Mouse (Mus musculus) hindbrain, embryonic 12.5 days (tissue): ENCODE measurements around the gene Cstad. TPM values are rescaled to one million over a fixed set of nuclear protein-coding genes. Genes with fewer than 3 reads are reported as not detected.

Experiments used
- ATAC-seq: fragments of 200-750 bp; cut with Nextera tagmentation; 2 replicates; pipeline ENCODE4 v1.8.0; 2017; ENCODE audit warnings: moderate TSS enrichment; ENCODE audit not compliant: low FRiP score
- H3K27ac ChIP-seq: fragments of 300-500 bp; sonication (generic); 2 replicates; pipeline ENCODE4 v1.5.1; 2016; ENCODE audit warnings: mild to moderate bottlenecking
- H3K27me3 ChIP-seq: fragments of 300-500 bp; sonication (generic); 2 replicates; pipeline ENCODE4 v1.6.1; 2016; ENCODE audit warnings: mild to moderate bottlenecking
- H3K36me3 ChIP-seq: fragments of 300-500 bp; sonication (generic); 2 replicates; pipeline ENCODE4 v1.6.1; 2016; ENCODE audit warnings: mild to moderate bottlenecking
- H3K4me1 ChIP-seq: fragments of 300-500 bp; sonication (generic); 2 replicates; pipeline ENCODE4 v1.6.1; 2016
- H3K4me2 ChIP-seq: fragments of 300-500 bp; sonication (generic); replicated peaks from 2 replicates; pipeline ENCODE4 v1.6.1; 2016; ENCODE audit warnings: mild to moderate bottlenecking
- H3K4me3 ChIP-seq: fragments of 300-500 bp; sonication (generic); 2 replicates; pipeline ENCODE4 v1.5.1; 2016; ENCODE audit warnings: mild to moderate bottlenecking
- H3K9ac ChIP-seq: fragments of 300-500 bp; sonication (generic); 2 replicates; pipeline ENCODE4 v1.6.1; 2016; ENCODE audit warnings: mild to moderate bottlenecking, moderate library complexity
- H3K9me3 ChIP-seq: fragments of 300-500 bp; sonication (generic); replicated peaks from 2 replicates; pipeline ENCODE4 v1.6.1; 2016; ENCODE audit warnings: mild to moderate bottlenecking
- WGBS: fragments of 180-500 bp; shearing (Covaris S2); methylation state at CpG from one replicate; pipeline ENCODE4 v1.1.7; 2016; 5-methylcytosine and 5-hydroxymethylcytosine counted together
- polyA plus RNA-seq: library from polyadenylated mRNA; unstranded; fragments of >200 nt; fragmentation: Nextera tagmentation; extraction: Ambion mirVana; gene quantifications from 2 replicates; pipeline ENCODE4 v1.2.1, GENCODE M21; 2016

Gene Cstad
- polyA plus RNA-seq, 1 experiment from 2014 or later: 0.45 TPM

DNA sequence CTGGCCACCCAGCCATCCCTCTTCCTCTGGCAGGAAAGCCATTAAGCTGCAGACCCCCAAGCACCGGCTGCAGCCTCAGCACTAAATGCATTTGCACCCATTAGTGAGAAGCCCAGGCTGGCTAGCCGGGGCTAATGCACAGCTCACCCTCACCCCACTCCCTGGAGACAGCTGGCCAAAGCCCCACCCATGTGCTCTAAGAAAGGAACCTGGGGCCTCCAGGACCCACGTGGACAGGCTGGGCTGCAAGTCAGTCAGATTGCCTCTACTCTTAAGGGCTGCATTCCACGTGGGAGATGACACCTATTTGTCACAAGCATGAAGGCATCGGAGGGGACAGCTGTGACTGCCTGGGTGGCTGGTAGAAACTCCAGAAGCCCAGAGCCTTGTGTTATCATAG, 48.0 kb downstream of the Cstad start:
- H3K27me3 ChIP-seq: no peaks in the 10 kb centered on the region
- H3K9ac ChIP-seq: 0 out of 2 replicates have a peak overlapping the region, but pooled peaks have one; percentile 18
- peak overlapping the region; percentile 66 for H3K27ac ChIP-seq
- ATAC-seq: no peak
- no peak overlapping the region for H3K4me2 ChIP-seq
- WGBS: 29% methylated on average over 5 of the region's 5 CpGs
- H3K4me3 ChIP-seq: no peak overlapping the region
- no peaks in the 10 kb centered on the region for H3K9me3 ChIP-seq
- H3K36me3 ChIP-seq: no peaks in the 10 kb centered on the region
- peaks cover 67% of the 10 kb centered on the region for H3K4me1 ChIP-seq

DNA sequence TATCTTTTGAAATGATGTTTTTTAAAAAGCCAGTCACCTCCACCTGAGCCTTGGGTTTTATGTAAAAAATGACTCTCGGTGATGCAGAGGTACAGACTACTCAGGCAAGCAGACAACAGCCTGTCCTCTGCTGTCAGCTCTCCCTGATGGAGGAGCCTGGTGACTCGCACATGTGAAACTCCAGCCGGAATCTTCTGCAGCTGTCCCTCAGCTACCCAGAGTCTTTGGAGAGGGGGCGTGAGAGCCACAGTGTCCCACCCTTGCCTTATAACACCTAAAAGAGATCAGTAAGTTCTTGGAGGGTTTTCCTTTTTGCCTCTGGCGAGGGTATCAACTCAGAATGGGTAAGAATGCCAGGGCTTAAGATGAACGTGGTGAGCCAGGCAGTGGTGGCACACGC, 48.6 kb downstream of the Cstad start:
- Histone ChIP-seq H3K27me3 (no peaks in the 10 kb centered on the region), H3K4me1 (peaks cover 68% of the 10 kb centered on the region), H3K9ac (0 out of 2 replicates have a peak overlapping the region, but pooled peaks have one; percentile 1), H3K27ac (peak overlapping the region; percentile 66), H3K36me3 (no peaks in the 10 kb centered on the region), H3K4me2 (no peak overlapping the region), H3K9me3 (no peaks in the 10 kb centered on the region), H3K4me3 (no peak overlapping the region)
- WGBS: 89% methylated on average over 7 of the region's 7 CpGs
- no peak for ATAC-seq

DNA sequence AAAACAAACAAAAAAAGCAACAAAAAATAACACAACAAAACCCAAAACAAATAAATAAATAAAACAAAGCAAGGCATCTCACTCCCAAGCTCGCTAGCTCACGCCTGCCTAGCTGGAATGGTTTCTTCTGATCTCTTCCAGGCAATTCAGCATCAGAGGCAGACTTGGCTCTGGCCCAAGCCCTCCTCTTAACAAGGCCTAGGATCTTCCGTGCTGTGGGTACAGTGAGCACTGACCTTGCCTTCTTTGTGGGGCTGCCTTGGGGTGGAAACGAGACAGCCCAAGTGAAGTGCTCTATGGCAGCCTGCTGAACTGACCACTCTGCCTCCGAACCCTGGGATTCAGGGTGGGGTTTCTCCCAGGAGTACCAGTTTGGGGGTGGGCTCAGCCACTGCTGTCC, 52.0 kb downstream of the Cstad start:
- Histone ChIP-seq H3K36me3 (no peaks in the 10 kb centered on the region), H3K9ac (peak overlapping the region; percentile 53; the same call in 1 of the 2 replicates), H3K4me2 (peak overlapping the region; percentile 38), H3K4me1 (peaks cover 67% of the 10 kb centered on the region), H3K4me3 (peak overlapping the region; percentile 0; the same call in 1 of the 2 replicates), H3K9me3 (no peaks in the 10 kb centered on the region), H3K27me3 (no peaks in the 10 kb centered on the region), H3K27ac (peak overlapping the region; percentile 99)
- ATAC-seq: peak; percentile 67
- WGBS: 19% methylated on average over 5 of the region's 5 CpGs

DNA sequence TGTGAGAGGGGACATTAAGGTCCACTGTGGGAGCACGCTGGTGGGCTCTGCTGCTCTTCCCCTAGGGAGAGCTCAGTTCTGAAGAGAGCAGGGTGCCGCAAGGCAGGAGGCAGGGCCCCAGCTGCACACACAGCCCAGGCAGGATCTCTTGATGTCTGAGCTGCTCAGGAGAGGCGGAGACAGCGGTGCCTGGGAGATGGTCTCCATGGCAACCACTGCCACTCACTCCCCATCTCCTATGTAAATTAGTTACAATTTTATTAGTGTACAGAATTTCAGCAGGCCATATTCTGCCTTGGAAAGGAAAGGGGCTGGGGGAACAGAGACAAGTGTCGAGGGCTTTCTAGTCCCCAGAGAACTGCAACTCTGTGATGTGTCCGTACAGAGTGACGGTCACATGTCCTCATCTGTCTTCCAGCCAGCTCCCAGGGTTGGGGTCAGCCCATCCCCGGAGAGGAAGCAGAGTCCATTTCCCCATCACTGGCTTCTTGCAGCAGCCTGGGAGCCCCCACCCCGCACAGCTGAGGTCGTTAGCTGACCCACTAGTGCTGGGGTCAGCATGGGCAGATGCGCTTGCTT, 52.6 kb downstream of the Cstad start:
- H3K36me3 ChIP-seq: no peaks in the 10 kb centered on the region
- peak overlapping the region; percentile 53; the same call in 1 of the 2 replicates for H3K9ac ChIP-seq
- peak overlapping the region; percentile 38 for H3K4me2 ChIP-seq
- no peaks in the 10 kb centered on the region for H3K27me3 ChIP-seq
- peak; percentile 94 for ATAC-seq
- 4% methylated on average over 11 of the region's 11 CpGs for WGBS
- peak overlapping the region; percentile 99 for H3K27ac ChIP-seq
- peaks cover 68% of the 10 kb centered on the region for H3K4me1 ChIP-seq
- H3K9me3 ChIP-seq: no peaks in the 10 kb centered on the region
- H3K4me3 ChIP-seq: peak overlapping the region; percentile 0; the same call in 1 of the 2 replicates

DNA sequence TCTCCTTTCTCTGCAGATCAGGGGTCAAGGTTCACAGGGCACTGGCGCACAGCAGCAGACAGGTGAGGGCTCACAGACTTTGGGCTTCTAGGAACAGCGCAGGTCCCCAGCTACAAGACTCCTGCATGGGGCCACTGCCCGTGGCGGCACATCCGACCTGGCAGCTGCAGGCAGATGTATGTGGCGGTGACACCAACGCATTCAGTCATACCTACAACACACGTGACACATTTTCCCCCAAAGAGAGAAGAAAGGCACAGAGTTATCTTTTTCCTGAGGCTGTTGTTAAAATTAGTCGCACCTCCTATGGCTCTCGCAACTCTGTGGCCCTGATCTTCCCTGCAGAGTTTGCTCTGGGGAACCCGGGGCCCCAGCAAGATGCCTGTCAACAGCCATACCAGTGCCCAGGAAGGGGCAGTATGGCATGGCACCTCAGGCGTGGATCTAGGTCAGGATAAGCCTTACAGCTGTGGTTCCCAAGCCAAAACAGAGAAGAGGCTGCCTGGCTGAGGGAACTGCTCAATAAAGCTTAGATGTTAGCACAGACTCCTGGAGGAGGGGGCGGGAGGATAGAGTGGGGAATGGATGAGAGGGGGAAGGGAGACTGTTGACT, 53.1 kb downstream of the Cstad start:
- Histone ChIP-seq H3K4me2 (peak overlapping the region; percentile 38), H3K9me3 (no peaks in the 10 kb centered on the region), H3K4me1 (peaks cover 68% of the 10 kb centered on the region), H3K27ac (peak overlapping the region; percentile 99), H3K27me3 (no peaks in the 10 kb centered on the region), H3K4me3 (no peak overlapping the region), H3K36me3 (no peaks in the 10 kb centered on the region), H3K9ac (peak overlapping the region; percentile 49)
- 21% methylated on average over 13 of the region's 13 CpGs for WGBS
- ATAC-seq: no peak; the same call in 1 of the 2 replicates

DNA sequence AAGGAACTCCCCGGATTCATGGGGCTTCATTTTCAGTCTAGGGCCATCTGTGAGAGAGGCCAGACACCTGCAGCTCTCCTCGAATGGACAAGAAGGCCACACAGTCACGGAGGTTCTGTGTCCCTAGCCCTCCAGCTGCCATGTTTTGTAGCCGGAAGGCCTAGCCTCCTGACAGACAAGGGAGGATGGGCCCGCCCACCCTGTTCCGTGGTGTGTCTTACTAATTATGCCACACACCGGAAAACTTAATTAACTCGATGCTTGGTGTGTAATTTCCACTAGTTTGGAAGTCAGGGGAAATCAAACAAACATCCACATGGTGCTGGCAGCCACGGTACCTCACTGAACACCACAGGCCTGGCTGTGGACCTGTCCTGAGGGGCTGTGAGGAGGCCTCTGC, 55.4 kb downstream of the Cstad start:
- 0 out of 2 replicates have a peak overlapping the region, but pooled peaks have one; percentile 6 for H3K9ac ChIP-seq
- H3K4me3 ChIP-seq: no peak overlapping the region
- no peaks in the 10 kb centered on the region for H3K27me3 ChIP-seq
- peaks cover 81% of the 10 kb centered on the region for H3K4me1 ChIP-seq
- H3K36me3 ChIP-seq: no peaks in the 10 kb centered on the region
- peak overlapping the region; percentile 93 for H3K27ac ChIP-seq
- no peaks in the 10 kb centered on the region for H3K9me3 ChIP-seq
- no peak overlapping the region for H3K4me2 ChIP-seq
- WGBS: 45% methylated on average over 9 of the region's 9 CpGs
- no peak for ATAC-seq

DNA sequence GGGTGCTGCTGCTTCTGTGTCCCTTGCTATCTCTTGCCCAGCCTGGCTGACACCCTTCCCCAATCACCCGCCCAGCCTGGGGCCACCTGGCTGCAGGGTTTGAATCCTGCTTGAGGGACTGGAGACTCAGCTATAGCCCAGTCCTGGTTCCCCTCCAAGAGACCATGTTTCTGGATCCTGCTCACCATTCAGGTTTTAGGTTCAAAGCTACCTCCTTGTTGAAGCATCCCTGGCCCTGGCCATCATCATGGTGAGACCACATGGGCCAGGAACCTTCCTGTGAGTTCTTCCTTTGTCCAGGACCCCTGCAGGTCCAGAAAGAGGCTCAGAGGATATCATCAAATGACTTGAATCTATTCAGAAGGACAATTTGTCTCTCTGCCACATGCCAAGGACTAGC, 57.0 kb downstream of the Cstad start:
- H3K36me3 ChIP-seq: no peaks in the 10 kb centered on the region
- H3K4me1 ChIP-seq: peaks cover 77% of the 10 kb centered on the region
- peak overlapping the region; percentile 15; the same call in 1 of the 2 replicates for H3K4me2 ChIP-seq
- no peaks in the 10 kb centered on the region for H3K27me3 ChIP-seq
- ATAC-seq: no peak
- peak overlapping the region; percentile 93 for H3K27ac ChIP-seq
- peak overlapping the region; percentile 23; the same call in 1 of the 2 replicates for H3K9ac ChIP-seq
- WGBS: 89% methylated on average over 1 of the region's 1 CpGs
- no peaks in the 10 kb centered on the region for H3K9me3 ChIP-seq
- no peak overlapping the region for H3K4me3 ChIP-seq

DNA sequence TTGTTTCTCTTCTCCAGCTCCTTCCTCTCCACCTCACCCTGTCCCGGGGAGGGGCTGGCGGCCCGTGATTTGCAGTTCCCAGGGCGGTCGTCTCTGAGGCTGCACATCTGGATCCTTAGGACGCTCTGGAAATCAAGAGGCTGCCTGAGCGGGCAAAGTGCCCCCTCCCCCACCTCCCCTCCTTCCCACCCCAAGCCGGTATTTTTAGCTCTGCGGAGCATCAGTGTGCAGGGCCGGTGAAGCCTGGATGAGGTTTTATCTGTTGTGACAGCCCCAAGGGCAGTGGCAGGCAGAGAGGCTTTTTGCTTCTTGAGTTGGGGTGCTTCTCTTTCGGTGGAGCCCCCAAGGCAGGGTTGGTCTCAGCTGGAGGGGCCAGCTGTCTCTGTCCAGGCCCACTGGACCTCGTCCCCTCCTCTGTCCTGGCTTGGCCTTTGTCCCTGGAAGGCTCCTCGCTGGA, 57.8 kb downstream of the Cstad start:
- Histone ChIP-seq H3K4me1 (peaks cover 77% of the 10 kb centered on the region), H3K9me3 (no peaks in the 10 kb centered on the region), H3K4me2 (peak overlapping the region; percentile 15), H3K27me3 (no peaks in the 10 kb centered on the region), H3K27ac (peak overlapping the region; percentile 93), H3K9ac (peak overlapping the region; percentile 23), H3K36me3 (no peaks in the 10 kb centered on the region), H3K4me3 (no peak overlapping the region)
- 4% methylated on average over 13 of the region's 13 CpGs for WGBS
- peak; percentile 33 for ATAC-seq

DNA sequence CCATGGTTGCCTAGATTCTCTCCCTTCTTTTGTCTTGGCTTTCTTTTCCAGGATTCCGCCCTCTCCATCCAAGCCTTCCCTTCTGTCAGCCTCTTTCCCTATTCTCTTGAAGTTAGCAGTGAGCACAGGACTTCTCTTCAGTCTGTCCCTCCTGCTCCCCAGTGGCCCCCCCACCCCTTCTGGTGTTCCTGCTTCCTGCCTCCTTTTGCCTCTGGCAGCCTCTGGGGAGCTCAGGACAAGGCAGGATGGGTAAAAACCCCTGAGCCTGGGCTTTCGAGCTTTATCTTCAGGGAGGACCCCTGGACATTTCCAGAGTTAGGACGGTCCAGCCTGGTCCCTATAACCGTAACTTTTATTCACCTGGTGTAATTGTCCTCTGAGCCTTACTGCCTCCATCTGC, 58.2 kb downstream of the Cstad start:
- Histone ChIP-seq H3K9ac (peak overlapping the region; percentile 23), H3K36me3 (no peaks in the 10 kb centered on the region), H3K27ac (peak overlapping the region; percentile 93), H3K4me1 (peaks cover 77% of the 10 kb centered on the region), H3K4me3 (no peak overlapping the region), H3K4me2 (peak overlapping the region; percentile 15; the same call in 1 of the 2 replicates), H3K27me3 (no peaks in the 10 kb centered on the region), H3K9me3 (no peaks in the 10 kb centered on the region)
- WGBS: 56% methylated on average over 4 of the region's 4 CpGs
- no peak for ATAC-seq

DNA sequence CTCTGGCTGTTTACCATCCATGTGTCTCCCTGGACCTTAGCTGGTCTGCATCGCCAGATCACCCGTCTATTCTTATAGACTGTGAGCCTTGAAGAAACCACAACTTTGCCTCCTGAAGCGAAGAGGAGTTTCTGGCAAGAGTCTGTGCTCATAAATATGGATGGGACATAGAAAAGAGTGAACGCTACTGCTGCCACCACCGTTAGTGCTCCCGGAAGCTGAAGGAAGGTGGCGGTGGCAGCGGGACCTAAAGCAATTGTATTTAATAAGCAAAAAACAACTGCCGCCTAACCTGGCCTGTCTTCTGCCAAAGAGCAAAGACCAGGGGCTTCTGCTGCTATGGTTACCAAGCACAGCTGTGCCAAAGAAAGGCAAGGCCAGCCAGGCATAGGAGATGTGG, 59.3 kb downstream of the Cstad start:
- Histone ChIP-seq H3K9ac (no peak overlapping the region), H3K27me3 (no peaks in the 10 kb centered on the region), H3K4me3 (no peak overlapping the region), H3K27ac (peak overlapping the region; percentile 69), H3K4me2 (no peak overlapping the region), H3K4me1 (peaks cover 81% of the 10 kb centered on the region), H3K9me3 (no peaks in the 10 kb centered on the region), H3K36me3 (no peaks in the 10 kb centered on the region)
- WGBS: 60% methylated on average over 9 of the region's 9 CpGs
- no peak for ATAC-seq

DNA sequence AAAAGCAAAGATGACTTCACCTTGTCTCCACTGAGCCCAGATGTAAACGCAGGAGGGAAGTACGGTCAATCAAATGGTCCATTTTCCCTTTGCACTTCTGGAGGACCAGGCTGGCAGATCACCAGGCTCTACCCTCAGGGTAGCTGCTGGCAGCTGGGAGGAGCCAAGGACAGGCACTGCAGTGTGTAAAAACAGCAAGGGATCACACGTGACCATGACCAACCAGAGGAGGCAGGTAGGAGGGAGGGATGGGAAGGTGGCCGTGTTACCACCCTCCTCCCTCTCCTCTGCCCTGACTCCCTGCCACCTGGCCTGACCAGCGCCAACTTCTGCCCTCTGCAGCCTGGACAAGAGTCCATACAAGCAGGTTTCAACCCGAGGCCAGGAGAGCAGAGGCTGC, 59.7 kb downstream of the Cstad start:
- Histone ChIP-seq H3K9ac (no peak overlapping the region), H3K27ac (peak overlapping the region; percentile 69), H3K4me3 (no peak overlapping the region), H3K4me1 (peaks cover 81% of the 10 kb centered on the region), H3K4me2 (no peak overlapping the region), H3K27me3 (no peaks in the 10 kb centered on the region), H3K36me3 (no peaks in the 10 kb centered on the region), H3K9me3 (no peaks in the 10 kb centered on the region)
- WGBS: 73% methylated on average over 6 of the region's 6 CpGs
- no peak for ATAC-seq

DNA sequence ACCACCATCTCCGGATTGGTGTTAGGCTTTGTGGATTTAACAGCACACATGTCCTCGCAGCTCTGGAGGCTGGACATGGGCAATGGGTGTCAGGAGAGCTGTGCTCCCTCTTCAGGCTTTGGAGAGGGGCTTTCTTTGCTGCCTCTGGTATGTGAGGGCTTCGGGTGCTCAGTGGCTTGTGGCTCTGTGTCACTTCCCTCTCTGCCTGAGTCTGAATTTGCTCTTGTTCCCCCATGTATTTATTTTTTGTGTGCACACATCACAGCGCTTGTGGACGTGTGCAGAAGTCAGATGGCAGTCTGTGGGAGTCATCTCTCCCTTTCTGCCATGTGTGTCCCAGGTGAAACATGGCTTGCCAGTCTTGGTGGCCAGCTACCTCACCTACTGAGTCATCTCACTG, 60.9 kb downstream of the Cstad start:
- Histone ChIP-seq H3K27me3 (no peaks in the 10 kb centered on the region), H3K4me3 (no peak overlapping the region), H3K27ac (0 out of 2 replicates have a peak overlapping the region, but pooled peaks have one; percentile 35), H3K4me2 (no peak overlapping the region), H3K4me1 (peaks cover 85% of the 10 kb centered on the region), H3K36me3 (no peaks in the 10 kb centered on the region), H3K9ac (no peak overlapping the region), H3K9me3 (no peaks in the 10 kb centered on the region)
- ATAC-seq: no peak
- WGBS: 89% methylated on average over 5 of the region's 5 CpGs
